Mouse (Mus musculus) kidney, adult 2 months (tissue): ENCODE data around the gene Sik2. TPM values are rescaled to one million over a fixed set of nuclear protein-coding genes. Genes with fewer than 3 reads are reported as not detected.
A peak's percentile ranks its signal among the peaks of the same experiment; 100 is the strongest.

Experiments
- DNase-seq: peaks from one replicate; pipeline ENCODE4 v3.0.0; 2021
- H3K27ac ChIP-seq: fragments of 200-500 bp; 2 replicates; pipeline ENCODE4 v1.5.1; 2012; ENCODE audit warnings: low read depth, low read length, control low read depth, inconsistent platforms; ENCODE audit not compliant: insufficient read depth
- H3K27me3 ChIP-seq: fragments of 200-500 bp; replicated peaks from 2 replicates; pipeline ENCODE4 v1.6.1; 2012; ENCODE audit warnings: mild to moderate bottlenecking, moderate library complexity, low read length, inconsistent platforms; ENCODE audit not compliant: control insufficient read depth, insufficient read depth
- H3K36me3 ChIP-seq: fragments of 200-500 bp; 2 replicates; pipeline ENCODE4 v1.6.1; 2012; ENCODE audit warnings: mild to moderate bottlenecking, moderate library complexity, low read length, inconsistent platforms; ENCODE audit not compliant: control insufficient read depth, insufficient read depth
- H3K4me1 ChIP-seq: fragments of 200-500 bp; 2 replicates; pipeline ENCODE4 v1.6.1; 2011; ENCODE audit warnings: low read length; ENCODE audit not compliant: control insufficient read depth, insufficient read depth
- H3K4me3 ChIP-seq: fragments of 200-500 bp; 2 replicates; pipeline ENCODE4 v1.5.1; 2011; ENCODE audit warnings: mild to moderate bottlenecking, low read depth, low read length, control low read depth; ENCODE audit not compliant: insufficient read depth
- CTCF ChIP-seq: fragments of 200-500 bp; conservative IDR thresholded peaks from 2 replicates; pipeline ENCODE4 v1.5.1; 2011; ENCODE audit warnings: low read depth, mild to moderate bottlenecking, control low read depth, low read length, moderate library complexity, mixed read lengths; ENCODE audit not compliant: insufficient read depth, insufficient read length
- POLR2A ChIP-seq: fragments of 200-500 bp; IDR thresholded peaks from one replicate; pipeline ENCODE4 v1.6.1; 2011; ENCODE audit warnings: low read depth, low read length, control low read depth
- WGBS: fragments of 180-500 bp; shearing (Covaris S2); methylation state at CpG from one replicate; pipeline ENCODE4 v1.1.7; 2018; 5-methylcytosine and 5-hydroxymethylcytosine counted together
- polyA plus RNA-seq: library from polyadenylated mRNA; depleted of rRNA; stranded (reverse); fragments of >200 nt; gene quantifications from 2 replicates; pipeline ENCODE4 v1.2.3, GENCODE M21; 2012

The Sik2 gene
- polyA plus RNA-seq, 1 experiment: 18.5 TPM

GRCm38 (mm10) chr9:50911861-50912515 lies 96.9 kb downstream of the Sik2 start:
- DNase-seq: peak; percentile 12
- Histone ChIP-seq H3K4me3 (no peak overlapping the region), H3K4me1 (no peaks in the 10 kb centered on the region), H3K27me3 (no peaks in the 10 kb centered on the region), H3K36me3 (peaks cover 4% of the 10 kb centered on the region), H3K27ac (no peak overlapping the region)
- no peak for TF ChIP-seq POLR2A
- no peak for TF ChIP-seq CTCF
- WGBS: 82% methylated on average over 7 of the region's 7 CpGs

GRCm38 (mm10) chr9:50905321-50905720 lies 103.6 kb downstream of the Sik2 start:
- 73% methylated on average over 3 of the region's 3 CpGs for WGBS
- H3K27me3 ChIP-seq: no peaks in the 10 kb centered on the region
- H3K4me1 ChIP-seq: 0 out of 2 replicates have a peak, but pooled peaks cover 4% of the 10 kb centered on the region
- H3K36me3 ChIP-seq: peaks cover 2% of the 10 kb centered on the region; the same call in 1 of the 2 replicates
- TF ChIP-seq POLR2A: no peak
- TF ChIP-seq CTCF: no peak
- H3K27ac ChIP-seq: no peak overlapping the region
- DNase-seq: no peak
- H3K4me3 ChIP-seq: no peak overlapping the region

- no peak overlapping the region for H3K27ac ChIP-seq
- 81% methylated on average over 6 of the region's 6 CpGs for WGBS
- 0 out of 2 replicates have a peak, but pooled peaks cover 4% of the 10 kb centered on the region for H3K4me1 ChIP-seq
- H3K36me3 ChIP-seq: no peaks in the 10 kb centered on the region; the same call in 1 of the 2 replicates
- no peak for DNase-seq
- H3K27me3 ChIP-seq: no peaks in the 10 kb centered on the region
- no peak for TF ChIP-seq POLR2A
- no peak for TF ChIP-seq CTCF
- no peak overlapping the region for H3K4me3 ChIP-seq
These were observed 104.6 kb downstream of the Sik2 start for GRCm38 (mm10) chr9:50904196-50904847.

- H3K36me3 ChIP-seq: peaks cover 6% of the 10 kb centered on the region
- H3K27me3 ChIP-seq: no peaks in the 10 kb centered on the region
- no peak for TF ChIP-seq CTCF
- no peak for TF ChIP-seq POLR2A
- H3K27ac ChIP-seq: no peak overlapping the region
- DNase-seq: no peak
- 61% methylated on average over 7 of the region's 7 CpGs for WGBS
- H3K4me3 ChIP-seq: no peak overlapping the region
- 0 out of 2 replicates have a peak, but pooled peaks cover 4% of the 10 kb centered on the region for H3K4me1 ChIP-seq
These were observed 108.6 kb downstream of the Sik2 start for GRCm38 (mm10) chr9:50900026-50900920.

GRCm38 (mm10) chr9:50893665-50894064 lies 115.2 kb downstream of the Sik2 start:
- H3K4me1 ChIP-seq: no peaks in the 10 kb centered on the region
- no peak for TF ChIP-seq POLR2A
- no peak for TF ChIP-seq CTCF
- peak; percentile 17 for DNase-seq
- H3K36me3 ChIP-seq: peaks cover 6% of the 10 kb centered on the region
- H3K4me3 ChIP-seq: no peak overlapping the region
- H3K27ac ChIP-seq: no peak overlapping the region
- WGBS: 82% methylated on average over 4 of the region's 4 CpGs
- no peaks in the 10 kb centered on the region for H3K27me3 ChIP-seq

- H3K27ac ChIP-seq: no peak overlapping the region
- peaks cover 7% of the 10 kb centered on the region; the same call in 1 of the 2 replicates for H3K4me1 ChIP-seq
- no peak overlapping the region for H3K4me3 ChIP-seq
- no peaks in the 10 kb centered on the region; the same call in none of the 2 replicates for H3K36me3 ChIP-seq
- DNase-seq: no peak
- WGBS: 91% methylated on average over 3 of the region's 3 CpGs
- TF ChIP-seq POLR2A: no peak
- no peak for TF ChIP-seq CTCF
- H3K27me3 ChIP-seq: no peaks in the 10 kb centered on the region
These were observed 118.3 kb downstream of the Sik2 start for GRCm38 (mm10) chr9:50890494-50891090.
